Mouse (Mus musculus) erythroblast, adult 5-6 weeks (primary cell): ENCODE results near the gene Fgfr2. TPM values are rescaled to one million over a fixed set of nuclear protein-coding genes. Genes with fewer than 3 reads are reported as not detected.
"Not testable (repeated sequence)": the region's sequence is repeated elsewhere in the genome, so short reads cannot be mapped to it uniquely, and the experiment has no call there.

Experiments
- ATAC-seq: replicated peaks from 2 replicates; pipeline ENCODE4 v1.8.0; 2016; ENCODE audit warnings: moderate number of reproducible peaks, mild to moderate bottlenecking, moderate TSS enrichment, inconsistent platforms; ENCODE audit not compliant: poor library complexity, low FRiP score, severe bottlenecking
- total RNA-seq, 2 experiments: library from RNA; stranded (forward) in 1 of 2; stranded (reverse) in 1 of 2; fragments of 150-400 nt in 1 of 2; fragments of 200-764, 138-1000 nt in 1 of 2; gene quantifications; 2 replicates each; pipeline versions ENCODE4 v1.2.3 to v1.2.4; 2015 to 2017; ENCODE audit warnings: low replicate concordance in 2 of 2

Fgfr2 gene
- total RNA-seq, 2 experiments from 2014 or later = 4.8 TPM; not detected in 1

- no peak for ATAC-seq
Measured at GRCm38 (mm10) chr7:130600074-130600473, 2523.1 kb downstream of the Fgfr2 start.

DNA sequence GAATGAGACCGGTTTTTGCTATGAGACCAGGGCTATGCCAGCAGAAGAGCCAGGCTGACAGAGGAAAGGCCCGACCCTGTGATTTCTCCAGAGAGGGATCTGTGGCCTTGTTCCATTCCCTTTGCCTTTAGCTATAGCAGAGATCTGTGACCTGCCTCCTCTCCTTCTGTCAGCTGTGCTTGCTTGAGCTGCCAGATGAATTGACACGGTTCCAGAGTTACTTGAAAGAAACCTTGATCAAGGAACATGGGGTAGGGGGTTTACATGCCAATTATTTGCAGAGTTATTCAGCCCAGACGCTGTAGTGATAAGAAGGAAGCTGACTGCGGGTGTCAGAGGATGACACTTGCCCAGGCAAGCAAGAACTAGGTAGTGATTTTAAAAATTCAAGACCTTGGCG, 2525.6 kb downstream of the Fgfr2 start:
- ATAC-seq = no peak

GRCm38 (mm10) chr7:130596079-130596855, 2526.9 kb downstream of the Fgfr2 start:
- not testable (repeated sequence) for ATAC-seq

- peak; percentile 58 for ATAC-seq
Measured at GRCm38 (mm10) chr7:130593375-130594239, 2529.5 kb downstream of the Fgfr2 start.

- not testable (repeated sequence) for ATAC-seq
Measured at GRCm38 (mm10) chr7:130592975-130593374, 2530.2 kb downstream of the Fgfr2 start.

DNA sequence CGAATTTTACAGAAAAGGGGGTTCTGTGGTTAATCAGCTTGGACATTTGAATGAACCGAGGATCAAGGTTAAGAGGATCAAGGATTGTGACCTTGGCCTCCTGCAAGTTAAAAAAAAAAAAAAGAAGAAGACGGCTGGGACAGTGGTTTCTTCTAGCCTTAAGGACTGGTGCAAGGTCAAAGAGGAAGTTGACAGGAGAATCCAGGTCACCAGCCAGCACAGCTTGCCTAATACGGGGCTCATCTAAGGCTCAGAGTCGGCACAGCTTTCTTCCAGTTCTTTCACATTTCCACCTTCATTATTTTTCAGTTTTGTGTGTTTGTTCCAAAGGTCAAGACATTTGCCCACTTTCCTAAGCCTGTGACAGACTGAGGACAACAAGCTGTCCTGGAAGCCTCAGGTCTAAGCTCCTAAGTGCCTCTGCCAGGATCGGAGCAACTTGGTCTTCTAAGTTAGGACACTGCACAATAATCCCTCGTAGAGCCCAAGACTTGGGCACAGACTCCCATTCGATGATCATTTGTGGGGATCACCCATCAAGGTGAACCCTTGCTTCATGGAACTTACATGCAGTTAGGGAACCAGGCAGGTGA, 2532.2 kb downstream of the Fgfr2 start:
- no peak for ATAC-seq

DNA sequence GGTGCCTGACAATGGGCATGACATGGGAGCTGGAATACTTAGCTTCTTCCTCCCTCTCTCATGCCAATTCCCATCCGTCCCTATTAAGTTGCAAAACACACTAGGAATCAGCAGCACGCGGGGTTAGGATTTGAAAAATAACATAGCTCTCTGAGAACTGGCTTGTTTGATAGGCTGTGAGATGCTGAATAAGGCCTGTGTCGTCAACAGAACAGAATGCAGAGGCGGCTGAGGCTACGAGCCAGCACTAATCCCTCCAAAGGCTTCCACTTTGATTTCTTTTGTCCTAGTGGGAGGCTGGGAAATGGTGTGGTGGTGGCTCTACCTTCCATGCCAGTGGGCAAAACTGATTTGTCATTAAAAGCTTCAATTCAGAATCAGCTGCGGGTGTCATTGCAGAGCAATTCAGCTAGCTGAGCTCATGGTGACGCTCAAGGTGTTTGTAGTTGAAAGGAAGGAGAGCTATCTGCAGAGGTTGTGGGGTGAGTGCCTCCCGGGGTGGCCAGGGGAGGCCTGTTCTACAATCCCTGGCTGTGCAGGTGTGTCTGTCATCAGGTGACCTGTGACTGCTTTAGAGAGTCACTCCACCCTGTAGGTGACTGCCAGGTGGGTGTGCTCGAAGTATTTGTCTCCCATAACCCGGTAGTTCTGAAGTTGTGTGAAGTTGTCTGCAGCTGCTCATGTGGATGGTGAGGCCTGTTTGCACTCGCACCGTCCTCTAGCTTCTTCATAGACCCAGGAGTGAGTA, 2532.9 kb downstream of the Fgfr2 start:
- no peak for ATAC-seq

DNA sequence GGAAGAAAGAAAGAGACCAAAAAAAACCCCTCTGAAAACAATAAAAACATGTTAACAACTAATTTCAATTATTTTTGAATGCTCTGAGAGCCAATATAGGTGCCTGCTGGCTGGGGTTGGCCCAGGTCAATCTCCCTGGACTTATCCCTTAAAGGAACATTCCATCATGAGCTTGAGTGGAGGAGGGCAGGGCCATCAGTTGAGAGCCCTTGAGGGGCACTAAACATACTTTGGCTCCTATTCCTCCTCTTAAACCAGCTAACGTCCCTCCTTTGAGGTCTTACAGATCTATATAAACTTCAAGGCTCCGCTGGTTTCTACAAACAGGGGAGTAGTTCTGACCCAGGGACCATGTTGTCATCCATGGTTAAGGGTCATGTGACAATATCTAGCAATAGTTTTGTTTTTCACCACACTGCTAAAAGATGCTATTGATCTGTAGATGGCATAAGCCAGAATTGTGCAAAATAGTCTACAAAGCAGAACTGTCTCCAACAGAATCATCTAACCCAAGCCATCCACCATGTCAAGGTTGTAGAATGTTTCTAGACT, 2536.6 kb downstream of the Fgfr2 start:
- no peak for ATAC-seq

DNA sequence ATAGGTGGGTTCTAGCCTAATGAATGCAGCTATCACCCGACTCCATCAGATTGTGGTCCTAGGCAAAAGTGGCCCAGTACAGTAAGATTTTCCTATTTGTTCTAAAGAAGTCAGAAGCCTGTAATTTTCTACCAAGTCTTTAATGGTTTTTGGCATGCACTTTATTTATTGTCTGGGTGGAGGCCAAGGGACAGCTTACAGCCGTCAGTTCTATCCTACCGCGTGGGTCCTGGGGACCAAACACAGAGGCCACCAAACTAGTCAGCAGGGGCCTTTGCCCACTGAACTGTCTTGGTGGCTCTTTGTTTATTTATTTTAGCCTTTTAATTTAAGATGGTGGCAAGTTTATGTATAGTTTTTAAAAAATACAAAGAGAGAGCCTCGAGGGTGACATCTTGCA, 2544.5 kb downstream of the Fgfr2 start:
- no peak for ATAC-seq

- ATAC-seq = no peak
Measured at GRCm38 (mm10) chr7:130578066-130578465, 2545.1 kb downstream of the Fgfr2 start.

- ATAC-seq = no peak
Measured at GRCm38 (mm10) chr7:130577388-130578003, 2545.7 kb downstream of the Fgfr2 start, which contains the start of gene Tacc2. Gene Tacc2 (plus strand): TSS chr7:130577438.

- no peak for ATAC-seq
Measured at GRCm38 (mm10) chr7:130576981-130577380, 2546.2 kb downstream of the Fgfr2 start.

DNA sequence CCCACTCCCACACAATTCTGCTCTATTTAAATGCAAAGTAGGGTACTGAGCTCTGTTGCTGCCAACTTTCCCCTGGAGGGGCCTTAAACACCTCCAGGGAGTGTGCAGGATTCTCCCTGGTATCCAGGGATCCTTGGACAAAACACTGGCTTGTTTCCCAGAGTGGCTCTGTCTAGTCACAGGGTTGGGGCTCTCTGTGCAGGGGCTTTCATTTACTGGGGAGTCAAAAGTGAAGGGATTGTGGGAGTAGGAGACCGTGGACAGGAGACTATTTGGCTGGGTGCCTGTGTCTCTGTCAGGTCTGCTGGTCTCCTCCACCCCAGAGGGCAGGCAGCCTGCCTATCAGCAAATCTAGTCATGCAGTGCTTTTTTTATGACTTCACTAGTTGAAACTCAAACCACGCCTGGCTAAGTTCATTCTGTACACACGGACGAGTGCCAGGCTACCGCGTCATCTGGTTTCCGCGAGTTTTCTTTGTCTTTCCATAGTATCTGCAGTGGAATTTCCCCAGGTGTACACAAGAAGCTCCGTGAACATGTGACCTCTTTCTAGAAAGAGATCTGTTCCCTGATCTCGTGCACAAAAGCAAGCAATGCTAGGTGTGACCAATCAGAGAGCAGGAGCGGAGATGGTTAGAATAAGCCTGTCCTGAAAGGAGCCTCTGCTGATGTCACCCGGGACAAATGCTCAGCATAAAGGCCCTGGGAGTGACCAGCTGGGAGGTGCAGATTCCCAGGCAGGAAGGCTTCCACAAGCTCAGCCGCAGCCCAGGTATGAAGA, 2548.7 kb downstream of the Fgfr2 start:
- ATAC-seq = no peak

DNA sequence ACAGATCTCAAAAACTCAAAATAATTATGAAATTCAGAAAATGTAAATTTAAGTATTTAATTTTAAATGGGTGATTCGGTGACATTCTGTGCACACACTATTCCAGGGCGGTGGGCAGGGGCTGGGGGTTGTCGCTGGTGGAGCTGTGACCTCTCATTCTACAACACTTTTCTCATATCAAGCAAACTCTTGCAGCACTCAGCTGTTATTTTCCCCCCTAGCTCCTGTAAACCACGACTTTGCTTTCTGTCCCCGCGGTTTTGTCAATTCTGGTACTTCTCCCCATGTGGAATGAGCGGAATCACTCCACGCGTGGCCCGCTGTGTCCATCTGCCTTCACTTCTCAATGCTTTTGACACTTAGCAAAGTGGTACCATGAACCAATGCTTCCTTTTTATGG, 2549.4 kb downstream of the Fgfr2 start:
- ATAC-seq = no peak

- ATAC-seq = no peak
Measured at GRCm38 (mm10) chr7:130572821-130573220, 2550.3 kb downstream of the Fgfr2 start, which contains the start of gene Nsmce4a. Gene Nsmce4a (minus strand): TSS chr7:130573118.

DNA sequence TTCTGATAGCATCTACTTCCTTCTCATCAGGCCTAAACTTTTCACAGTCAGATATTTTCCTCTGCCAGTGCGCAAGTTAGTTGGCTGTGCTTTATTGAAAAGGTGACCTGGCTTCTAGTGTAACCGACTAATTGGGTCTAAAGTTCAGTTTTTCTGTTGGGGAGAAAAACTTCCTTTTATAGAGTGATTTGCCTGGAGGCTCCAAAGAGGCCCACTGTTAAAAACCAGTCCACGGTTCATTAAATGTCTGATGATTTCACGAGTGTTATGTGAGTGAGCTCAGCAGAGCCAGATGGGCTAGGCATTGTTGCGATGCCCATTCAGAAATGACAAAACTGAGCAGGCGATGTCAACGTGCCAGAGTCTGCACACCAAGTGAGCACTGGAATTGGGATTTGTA, 2552.7 kb downstream of the Fgfr2 start:
- ATAC-seq = no peak

DNA sequence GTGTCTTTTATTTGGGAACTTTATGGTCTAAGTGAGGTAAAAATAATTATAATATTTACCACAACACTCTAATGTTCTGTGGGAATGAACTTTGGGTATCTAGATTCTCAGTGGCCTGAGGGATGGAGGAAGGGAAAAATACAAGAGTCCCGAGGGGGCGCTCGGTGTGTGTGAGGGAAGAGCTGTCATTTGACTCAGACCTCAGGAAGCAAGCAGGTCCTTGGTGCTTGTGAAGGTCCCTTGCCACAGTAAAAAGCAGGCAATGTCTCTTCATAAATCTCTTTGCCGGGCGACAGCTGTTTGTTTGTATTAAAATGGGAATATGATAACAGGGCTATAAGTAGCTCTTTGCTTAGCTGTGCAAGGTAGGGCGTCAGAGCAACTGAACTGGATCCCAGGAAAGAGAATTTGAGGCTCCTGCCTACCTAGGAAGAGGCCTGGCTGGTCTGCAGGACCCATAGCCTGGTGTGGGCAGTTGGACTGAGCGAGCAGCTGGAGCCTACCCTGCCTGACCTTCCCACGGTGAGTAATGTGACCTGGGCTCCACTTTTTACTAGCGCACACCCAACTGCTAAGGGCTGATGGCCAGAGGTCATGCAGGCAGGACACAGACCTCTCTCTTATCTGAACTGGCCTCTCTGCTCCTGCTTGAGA, 2554.2 kb downstream of the Fgfr2 start:
- ATAC-seq = no peak

DNA sequence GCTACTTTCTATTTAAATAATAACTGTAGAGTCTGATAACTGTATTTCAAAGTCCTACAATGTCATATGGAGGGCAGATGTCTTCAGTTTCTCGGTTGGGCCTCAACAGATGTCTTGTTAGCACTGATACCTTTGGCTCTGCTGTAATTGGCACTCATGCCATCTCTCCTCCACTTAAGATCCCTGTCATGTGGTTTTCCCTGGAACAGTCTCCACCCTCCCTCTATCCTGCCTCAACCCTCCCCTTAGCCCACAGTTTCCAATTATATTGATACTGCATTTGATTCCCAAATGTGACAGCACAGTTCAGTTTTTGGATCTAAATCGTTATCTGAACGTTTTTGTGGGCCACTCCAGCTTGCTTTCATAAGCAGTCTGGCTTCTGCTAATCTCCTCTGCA, 2558.6 kb downstream of the Fgfr2 start:
- ATAC-seq = no peak
